Mouse (Mus musculus) embryonic facial prominence, embryonic 11.5 days (tissue): ENCODE results near the gene Adgre5. TPM values are rescaled to one million over a fixed set of nuclear protein-coding genes. Genes with fewer than 3 reads are reported as not detected.

Experiments used
- ATAC-seq: fragments of 200-750 bp; cut with Nextera tagmentation; replicated peaks from 2 replicates; pipeline ENCODE4 v1.8.0; 2017; ENCODE audit warnings: low read depth; ENCODE audit not compliant: insufficient number of reproducible peaks, low FRiP score, low TSS enrichment
- DNase-seq: peaks from one replicate; pipeline ENCODE4 v3.0.0-alpha.2; 2015; ENCODE audit warnings: low spot score
- H3K27ac ChIP-seq: fragments of 300-500 bp; sonication (generic); replicated peaks from 2 replicates; pipeline ENCODE4 v1.5.1; 2014; ENCODE audit warnings: mild to moderate bottlenecking, low read depth, low read length, control low read depth
- H3K27me3 ChIP-seq: fragments of 300-500 bp; sonication (generic); 2 replicates; pipeline ENCODE4 v1.6.1; 2014; ENCODE audit warnings: mild to moderate bottlenecking, low read length, moderate library complexity, mixed read lengths; ENCODE audit not compliant: control insufficient read depth, insufficient read depth
- H3K36me3 ChIP-seq: fragments of 300-500 bp; sonication (generic); replicated peaks from 2 replicates; pipeline ENCODE4 v1.6.1; 2014; ENCODE audit warnings: low read depth, mild to moderate bottlenecking, low read length, moderate library complexity, mixed read lengths; ENCODE audit not compliant: control insufficient read depth, insufficient read depth
- H3K4me1 ChIP-seq: fragments of 300-500 bp; sonication (generic); 2 replicates; pipeline ENCODE4 v1.6.1; 2014; ENCODE audit warnings: low read length, mixed read lengths; ENCODE audit not compliant: control insufficient read depth, insufficient read depth
- H3K4me2 ChIP-seq: fragments of 300-500 bp; sonication (generic); 2 replicates; pipeline ENCODE4 v1.6.1; 2014; ENCODE audit warnings: low read depth, mild to moderate bottlenecking, control low read depth, low read length, moderate library complexity
- H3K4me3 ChIP-seq: fragments of 300-500 bp; sonication (generic); 2 replicates; pipeline ENCODE4 v1.5.1; 2014; ENCODE audit warnings: low read depth, low read length, control low read depth
- H3K9ac ChIP-seq: fragments of 300-500 bp; sonication (generic); replicated peaks from 2 replicates; pipeline ENCODE4 v1.6.1; 2014; ENCODE audit warnings: mild to moderate bottlenecking, control low read depth, low read length
- H3K9me3 ChIP-seq: fragments of 300-500 bp; sonication (generic); replicated peaks from 2 replicates; pipeline ENCODE4 v1.6.1; 2016; ENCODE audit warnings: mild to moderate bottlenecking, low read length, inconsistent platforms, mixed read lengths; ENCODE audit not compliant: control insufficient read depth
- WGBS: fragments of 180-500 bp; shearing (Covaris S2); extraction: QIAGEN DNeasy Blood & Tissue Kit; methylation state at CpG from one replicate; pipeline ENCODE4 v1.1.7; 2014; 5-methylcytosine and 5-hydroxymethylcytosine counted together
- polyA plus RNA-seq: library from polyadenylated mRNA; unstranded; fragments of >200 nt; fragmentation: Nextera tagmentation; extraction: Ambion mirVana; gene quantifications from 2 replicates; pipeline ENCODE4 v1.2.1, GENCODE M21; 2014

Gene Adgre5
- polyA plus RNA-seq, 1 experiment from 2014 or later: 19.0 TPM

DNA sequence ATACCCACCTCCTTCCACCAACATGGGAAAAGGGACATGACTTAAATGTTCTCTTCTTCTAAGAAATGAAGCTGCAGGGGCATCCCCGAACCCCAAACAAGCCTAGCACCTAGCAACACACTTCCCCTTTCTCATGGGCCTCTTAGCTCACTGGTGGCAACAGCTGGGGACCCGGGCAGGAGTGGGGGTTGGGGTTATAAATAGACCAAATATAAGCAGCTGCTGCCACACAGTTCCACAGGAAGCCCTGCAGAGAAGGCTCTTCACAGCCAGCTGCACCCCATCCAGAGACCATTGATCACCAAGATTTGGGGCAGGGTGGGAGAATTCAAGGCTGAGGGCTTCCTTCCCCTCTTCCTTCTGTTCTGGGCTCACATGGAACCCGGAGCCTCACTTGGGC, 7.6 kb upstream of the Adgre5 start:
- Histone ChIP-seq H3K27me3 (peaks cover 3% of the 10 kb centered on the region), H3K9me3 (no peaks in the 10 kb centered on the region), H3K27ac (no peak overlapping the region), H3K4me2 (no peak overlapping the region), H3K36me3 (no peaks in the 10 kb centered on the region), H3K9ac (no peak overlapping the region), H3K4me1 (no peaks in the 10 kb centered on the region; the same call in 1 of the 2 replicates), H3K4me3 (no peak overlapping the region)
- WGBS: 58% methylated on average over 2 of the region's 3 CpGs
- ATAC-seq (no peak), DNase-seq (no peak)

DNA sequence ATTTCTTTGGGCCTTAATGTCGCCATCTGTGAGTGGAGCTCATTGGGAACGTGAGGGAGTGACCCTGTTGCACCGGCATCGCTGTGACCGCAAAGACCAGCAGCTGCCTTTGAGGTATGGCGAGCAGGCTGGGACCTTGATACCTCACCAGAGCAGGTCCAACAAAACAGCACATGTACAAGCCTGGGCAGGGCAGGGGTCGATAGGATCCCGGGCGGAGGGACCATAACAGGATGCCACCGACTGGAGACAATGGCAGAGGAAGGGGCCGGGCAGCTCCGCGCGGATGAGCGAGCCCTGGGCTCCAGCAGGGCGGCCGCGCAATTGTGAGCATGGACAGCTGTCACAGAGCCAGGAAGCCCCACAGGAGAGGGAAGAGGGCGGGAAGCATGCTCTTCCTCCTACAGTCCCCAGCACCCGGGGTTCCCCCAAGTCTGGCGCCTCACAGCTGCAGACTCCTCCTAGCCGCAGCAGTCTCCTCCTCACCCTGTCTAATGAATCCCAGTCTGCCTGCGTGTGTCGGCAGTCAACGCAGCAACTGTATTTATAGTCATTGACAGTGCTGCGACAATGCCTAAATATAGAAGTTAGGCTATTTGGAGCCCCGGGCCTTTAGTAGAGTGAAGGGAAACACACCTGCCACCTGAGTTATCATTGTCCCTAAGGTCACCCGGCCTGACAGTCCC, 6.7 kb upstream of the Adgre5 start:
- H3K9me3 ChIP-seq: no peaks in the 10 kb centered on the region
- ATAC-seq: peak; percentile 64; the same call in 1 of the 2 replicates
- H3K4me2 ChIP-seq: peak overlapping the region; percentile 71
- H3K27ac ChIP-seq: no peak overlapping the region
- H3K36me3 ChIP-seq: no peaks in the 10 kb centered on the region
- H3K4me1 ChIP-seq: no peaks in the 10 kb centered on the region; the same call in 1 of the 2 replicates
- H3K27me3 ChIP-seq: peaks cover 3% of the 10 kb centered on the region
- peak overlapping the region; percentile 57 for H3K9ac ChIP-seq
- H3K4me3 ChIP-seq: peak overlapping the region; percentile 23
- WGBS: 4% methylated on average over 18 of the region's 28 CpGs
- DNase-seq: peak; percentile 52

DNA sequence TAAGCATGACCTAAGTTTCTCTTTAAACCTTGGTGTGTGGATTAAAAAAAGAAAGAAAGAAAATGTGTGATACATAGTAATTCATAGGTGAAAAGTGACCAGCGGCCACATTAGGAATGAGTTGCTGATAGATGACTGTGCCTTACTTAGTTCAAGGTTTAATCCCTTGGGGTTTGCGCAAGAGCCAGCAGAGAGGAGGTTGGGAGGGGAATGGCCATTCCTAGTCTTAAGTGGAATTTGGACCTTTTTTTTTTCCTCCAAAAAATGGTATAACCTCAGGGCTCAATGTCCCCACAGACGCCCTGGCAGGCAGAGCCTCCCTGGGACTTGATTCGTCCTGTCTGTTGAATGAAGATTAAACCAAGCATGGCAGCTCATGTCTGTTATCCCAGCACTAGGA, 2.9 kb upstream of the Adgre5 start:
- H3K4me1 ChIP-seq: no peaks in the 10 kb centered on the region; the same call in 1 of the 2 replicates
- H3K9ac ChIP-seq: no peak overlapping the region
- H3K27ac ChIP-seq: no peak overlapping the region
- H3K9me3 ChIP-seq: no peaks in the 10 kb centered on the region
- ATAC-seq (no peak), DNase-seq (no peak)
- H3K4me3 ChIP-seq: no peak overlapping the region
- H3K4me2 ChIP-seq: no peak overlapping the region
- no peaks in the 10 kb centered on the region for H3K36me3 ChIP-seq
- WGBS: 76% methylated on average over 4 of the region's 4 CpGs
- H3K27me3 ChIP-seq: peaks cover 5% of the 10 kb centered on the region

DNA sequence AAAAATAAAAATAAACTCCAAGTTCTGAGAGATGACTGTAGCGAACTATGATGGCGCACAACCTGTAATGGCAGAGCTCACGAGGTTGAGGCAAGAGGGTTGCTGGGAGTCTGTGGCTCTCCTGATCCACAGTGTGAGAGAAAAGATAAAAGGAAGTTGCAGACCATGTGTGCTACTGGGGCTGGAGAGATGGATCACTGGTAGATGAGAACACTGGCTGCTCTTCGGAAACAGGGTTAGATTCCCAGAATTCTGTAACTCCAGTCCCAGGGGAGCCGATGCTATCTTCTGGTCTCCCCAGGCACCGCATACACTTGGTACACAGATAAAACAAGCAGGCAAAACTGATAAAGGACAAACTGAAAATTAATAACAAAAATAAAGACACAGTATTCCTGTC, 1.8 kb upstream of the Adgre5 start:
- Histone ChIP-seq H3K4me2 (no peak overlapping the region), H3K9me3 (no peaks in the 10 kb centered on the region), H3K36me3 (no peaks in the 10 kb centered on the region), H3K4me3 (no peak overlapping the region), H3K27me3 (peaks cover 2% of the 10 kb centered on the region; the same call in 1 of the 2 replicates), H3K4me1 (no peaks in the 10 kb centered on the region), H3K9ac (no peak overlapping the region), H3K27ac (no peak overlapping the region)
- no peak for DNase-seq
- no peak for ATAC-seq
- WGBS: 93% methylated on average over 6 of the region's 6 CpGs

DNA sequence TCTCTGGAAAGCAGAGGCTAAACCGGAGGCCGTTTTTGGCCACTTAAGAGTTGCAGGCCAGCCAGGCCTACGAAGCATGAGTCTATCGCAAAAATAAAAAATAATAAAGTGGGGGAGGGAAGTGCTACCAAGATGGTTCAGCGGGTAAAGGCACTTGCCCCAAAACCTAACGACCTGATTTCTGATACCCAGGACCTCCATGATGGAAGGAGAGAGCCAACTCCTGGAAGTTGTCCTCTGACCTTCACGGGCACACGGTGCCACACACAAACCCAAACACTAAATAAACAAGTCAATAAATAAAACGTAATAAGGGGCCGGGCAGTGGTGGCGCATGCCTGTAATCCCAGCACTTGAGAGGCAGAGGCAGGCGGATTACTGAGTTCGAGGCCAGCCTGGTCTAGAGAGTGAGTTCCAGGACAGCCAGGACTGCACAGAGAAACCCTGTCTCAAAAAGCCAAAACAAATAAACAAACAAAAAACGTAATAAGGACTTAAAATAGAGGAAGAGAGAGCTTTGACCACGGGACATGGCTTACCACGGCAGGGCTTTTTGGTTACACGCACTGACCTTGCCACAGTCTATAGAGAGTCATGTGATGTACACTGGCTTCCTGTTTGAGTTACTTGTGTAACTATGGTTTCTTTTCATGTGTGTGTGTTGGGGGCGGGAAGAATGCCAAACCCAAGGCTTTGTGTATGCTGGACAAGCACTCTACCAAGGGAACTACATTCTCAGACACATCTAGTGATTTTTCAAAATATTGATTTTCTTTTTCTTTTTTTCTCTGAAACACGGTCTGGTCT, 926 bp upstream of the Adgre5 start:
- peaks cover 2% of the 10 kb centered on the region; the same call in 1 of the 2 replicates for H3K27me3 ChIP-seq
- no peak overlapping the region for H3K27ac ChIP-seq
- no peaks in the 10 kb centered on the region; the same call in 1 of the 2 replicates for H3K4me1 ChIP-seq
- ATAC-seq (no peak), DNase-seq (no peak)
- no peaks in the 10 kb centered on the region for H3K36me3 ChIP-seq
- 77% methylated on average over 19 of the region's 19 CpGs for WGBS
- H3K4me3 ChIP-seq: peak overlapping the region; percentile 47; the same call in 1 of the 2 replicates
- H3K4me2 ChIP-seq: no peak overlapping the region; the same call in 1 of the 2 replicates
- peak overlapping the region; percentile 74; the same call in 1 of the 2 replicates for H3K9ac ChIP-seq
- no peaks in the 10 kb centered on the region for H3K9me3 ChIP-seq

DNA sequence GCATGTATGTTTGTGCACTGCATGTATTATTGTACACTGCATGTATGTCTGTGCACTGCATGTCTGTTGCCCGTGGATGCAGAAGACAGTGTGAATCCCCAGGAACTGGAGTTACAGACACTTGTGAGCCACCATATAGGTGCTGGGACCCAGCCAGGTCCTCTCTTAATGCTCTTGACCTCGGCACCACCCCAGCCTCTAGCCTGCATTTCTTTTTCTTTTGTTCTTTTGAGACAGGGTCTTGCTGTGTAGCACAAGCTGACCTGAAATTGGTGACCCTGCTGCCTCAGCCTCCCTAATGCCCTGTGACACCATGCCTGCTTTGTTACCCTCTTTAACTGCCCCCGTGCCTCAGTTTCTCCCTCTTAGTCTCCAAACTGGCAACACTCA, 545 bp downstream of the Adgre5 start:
- peak overlapping the region; percentile 47 for H3K4me3 ChIP-seq
- peaks cover 2% of the 10 kb centered on the region; the same call in 1 of the 2 replicates for H3K27me3 ChIP-seq
- H3K36me3 ChIP-seq: no peaks in the 10 kb centered on the region
- no peak overlapping the region; the same call in 1 of the 2 replicates for H3K27ac ChIP-seq
- no peak for ATAC-seq
- peak overlapping the region; percentile 84 for H3K4me2 ChIP-seq
- no peaks in the 10 kb centered on the region for H3K9me3 ChIP-seq
- H3K9ac ChIP-seq: peak overlapping the region; percentile 74
- no peak for DNase-seq
- whole genome bisulfite sequencing: 16% methylated on average over 3 of the region's 3 CpGs
- no peaks in the 10 kb centered on the region; the same call in 1 of the 2 replicates for H3K4me1 ChIP-seq

DNA sequence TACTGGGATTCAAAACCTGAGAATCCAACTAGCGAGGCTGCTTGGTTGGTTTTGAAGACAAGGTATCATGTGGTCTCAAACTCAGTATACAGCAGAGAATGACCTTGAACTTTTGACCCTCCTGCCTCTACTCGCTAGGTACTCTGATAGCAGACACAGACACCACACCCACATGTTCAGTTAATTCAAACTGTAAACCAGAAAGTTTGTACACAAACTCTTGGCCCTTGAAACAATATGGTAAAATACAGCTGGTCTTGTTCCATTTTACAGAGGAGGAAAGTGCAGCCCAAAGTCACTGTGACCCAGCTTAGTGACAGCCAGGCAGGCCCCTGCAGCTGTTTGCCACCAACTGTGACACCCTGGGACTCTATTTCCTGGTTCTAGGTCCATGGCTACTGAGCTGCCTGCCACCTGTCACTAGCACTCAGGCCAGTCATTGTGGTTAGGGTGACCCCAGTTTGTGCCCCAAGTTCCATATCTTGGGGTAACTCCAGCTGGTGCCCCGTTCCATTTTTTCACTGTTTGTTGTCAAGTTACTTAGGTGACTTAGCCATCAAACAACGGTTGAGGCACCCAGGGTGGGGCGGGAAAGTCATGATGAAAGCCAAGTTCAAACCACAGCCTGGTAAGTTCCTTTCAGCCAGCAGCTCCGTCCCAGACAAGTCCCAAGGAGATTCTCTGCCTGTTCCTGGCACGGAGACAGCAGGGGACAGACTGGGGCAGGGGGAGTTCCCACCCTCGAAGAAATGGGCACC, 1.2 kb downstream of the Adgre5 start:
- no peaks in the 10 kb centered on the region; the same call in 1 of the 2 replicates for H3K4me1 ChIP-seq
- ATAC-seq (no peak), DNase-seq (no peak)
- no peaks in the 10 kb centered on the region for H3K9me3 ChIP-seq
- 44% methylated on average over 8 of the region's 8 CpGs for WGBS
- no peak overlapping the region; the same call in 1 of the 2 replicates for H3K4me2 ChIP-seq
- H3K36me3 ChIP-seq: no peaks in the 10 kb centered on the region
- peak overlapping the region; percentile 47; the same call in 1 of the 2 replicates for H3K27ac ChIP-seq
- H3K27me3 ChIP-seq: peaks cover 2% of the 10 kb centered on the region; the same call in 1 of the 2 replicates
- no peak overlapping the region; the same call in 1 of the 2 replicates for H3K4me3 ChIP-seq
- no peak overlapping the region for H3K9ac ChIP-seq
